Comparison of ENCODE assay signal across 16 mouse cellular contexts in the genomic region with DNA sequence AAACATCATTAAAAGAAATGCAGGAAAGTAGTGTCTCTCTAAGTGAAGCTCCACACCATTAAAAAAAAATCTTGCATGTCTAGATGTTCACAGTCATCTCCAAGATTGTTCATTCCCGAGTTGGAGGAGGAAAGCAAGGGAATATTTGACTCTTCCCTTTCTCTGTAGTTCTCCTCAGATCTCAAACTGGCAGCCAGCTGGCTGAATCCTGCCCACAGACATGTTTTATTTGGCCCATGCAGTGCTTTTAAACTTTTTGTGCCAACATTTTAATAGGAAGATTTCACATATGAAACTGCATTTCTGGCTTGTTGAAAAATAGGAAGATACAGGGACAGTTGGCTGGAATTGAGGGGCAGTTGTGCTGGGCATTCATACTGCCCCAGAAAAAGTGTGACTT.
DNase-seq lines count a peak whose midpoint lies in the region; ATAC-seq and TF ChIP-seq lines count a peak whose summit lies in the region.
"Had no signal": no experiment of that assay in that cellular context is flagged by ENCODE, and none has a peak within 500 bp of the region (broad histone marks: within the 10 kb centered on the region; RNA-seq: fewer than 3 reads in every experiment).

No protein-coding gene starts in this region.

- TF ChIP-seq CTCF in forebrain, postnatal 0 days (IDR thresholded peaks at IDR 0.05; ENCODE audit: low read depth), result no peak

- no peaks in the 10 kb centered on the region for H3K27me3 ChIP-seq in forebrain, postnatal 0 days (ENCODE audit: insufficient read depth, low read length)
- H3K27me3 ChIP-seq in forebrain, embryonic 16.5 days (replicated peaks; ENCODE audit: control insufficient read depth, insufficient read depth, low read length), result no peaks in the 10 kb centered on the region
- H3K27me3 ChIP-seq: embryonic facial prominence, embryonic 13.5 days; limb, embryonic 12.5 days; liver, embryonic 15.5 days; neural tube, embryonic 15.5 days had no signal

- H3K36me3 ChIP-seq in forebrain, postnatal 0 days (ENCODE audit: insufficient read depth), result no peaks in the 10 kb centered on the region
- H3K36me3 ChIP-seq in forebrain, embryonic 16.5 days (ENCODE audit: control insufficient read depth, insufficient read depth), result no peaks in the 10 kb centered on the region
- H3K36me3 ChIP-seq: embryonic facial prominence, embryonic 13.5 days; limb, embryonic 12.5 days; liver, embryonic 15.5 days; midbrain, embryonic 10.5 days; neural tube, embryonic 15.5 days had no signal

- no peaks in the 10 kb centered on the region for H3K9me3 ChIP-seq in forebrain, postnatal 0 days (ENCODE audit: low read length)
- no peaks in the 10 kb centered on the region for H3K9me3 ChIP-seq in forebrain, embryonic 16.5 days (ENCODE audit: control insufficient read depth, low read length)
- H3K9me3 ChIP-seq: embryonic facial prominence, embryonic 13.5 days; limb, embryonic 12.5 days; liver, embryonic 15.5 days; midbrain, embryonic 10.5 days; neural tube, embryonic 15.5 days had no signal

- H3K4me3 ChIP-seq in forebrain, postnatal 0 days (ENCODE audit: low read depth, low read length), result no peak overlapping the region
- no peak overlapping the region for H3K4me3 ChIP-seq in forebrain, embryonic 16.5 days (replicated peaks; ENCODE audit: low read length)
- H3K4me3 ChIP-seq: embryonic facial prominence, embryonic 13.5 days; limb, embryonic 12.5 days; liver, embryonic 15.5 days; midbrain, embryonic 10.5 days; neural tube, embryonic 15.5 days had no signal

- ATAC-seq in forebrain, postnatal 0 days, result no peak
- no peak for ATAC-seq in forebrain, embryonic 16.5 days

- H3K9ac ChIP-seq in forebrain, postnatal 0 days, result no peak overlapping the region
- no peak overlapping the region for H3K9ac ChIP-seq in forebrain, embryonic 16.5 days (replicated peaks; ENCODE audit: low read depth, low read length)
- H3K9ac ChIP-seq: embryonic facial prominence, embryonic 13.5 days; limb, embryonic 12.5 days; liver, embryonic 15.5 days; neural tube, embryonic 15.5 days had no signal

- H3K27ac ChIP-seq in forebrain, postnatal 0 days (ENCODE audit: low read depth, low read length), result no peak overlapping the region
- no peak overlapping the region for H3K27ac ChIP-seq in forebrain, embryonic 16.5 days (ENCODE audit: low read length)
- H3K27ac ChIP-seq: embryonic facial prominence, embryonic 13.5 days; limb, embryonic 12.5 days; liver, embryonic 15.5 days; midbrain, embryonic 10.5 days; neural tube, embryonic 15.5 days had no signal

- DNase-seq in forebrain, postnatal 0 days, result peak; percentile 59
- peak; percentile 58 for DNase-seq in adipocyte (ENCODE audit: low spot score)
- DNase-seq in frontal cortex, postnatal 10 days (ENCODE audit: low spot score in 2 of 2), result peak; percentile 11 to 16
- peak; percentile 40 to 88 for DNase-seq in left cerebral cortex, postnatal 25 days (ENCODE audit: low spot score in 2 of 2)
- no peak for DNase-seq in adrenal gland, postnatal 36 days
- no peak for DNase-seq in thymus, adult 18-20 months
- DNase-seq: adrenal gland, postnatal 14 days; kidney, postnatal 10 days; lung, postnatal 14 days; thymus, postnatal 25 days had no signal

- H3K4me1 ChIP-seq in forebrain, postnatal 0 days (ENCODE audit: insufficient read depth), result peaks cover 9% of the 10 kb centered on the region
- peaks cover 10% of the 10 kb centered on the region for H3K4me1 ChIP-seq in forebrain, embryonic 16.5 days (replicated peaks; ENCODE audit: control insufficient read depth, insufficient read depth, low read length)
- H3K4me1 ChIP-seq: embryonic facial prominence, embryonic 13.5 days; liver, embryonic 15.5 days had no signal

- no peak overlapping the region for H3K4me2 ChIP-seq in forebrain, postnatal 0 days (ENCODE audit: low read depth)
- H3K4me2 ChIP-seq in forebrain, embryonic 16.5 days (ENCODE audit: low read length), result no peak overlapping the region
- H3K4me2 ChIP-seq: embryonic facial prominence, embryonic 13.5 days; limb, embryonic 12.5 days; liver, embryonic 15.5 days; neural tube, embryonic 15.5 days had no signal

- intact Hi-C loops in left cerebral cortex, postnatal 25 days (cut with DNase I), result loop anchor here (5.0 kb wide), 1 partner anchor 93 kb away; a partner anchor contains a TSS

- 42% methylated on average over 1 of the region's 1 CpGs for WGBS in forebrain, postnatal 0 days
- 33% methylated on average over 1 of the region's 1 CpGs for WGBS in forebrain, embryonic 16.5 days

Comparison
In these comparisons a context has a peak if more than half of its experiments do, and no peak if none do; other contexts are left out.
1. DNase-seq: peak in forebrain, postnatal 0 days (single experiment), adipocyte (single experiment), frontal cortex, postnatal 10 days (2 of 2) and left cerebral cortex, postnatal 25 days (2 of 2); none in adrenal gland, postnatal 36 days (0 of 2) and thymus, adult 18-20 months (0 of 2).